In genomic region chr9:57074822-57075603, GRCm38 (mm10) we compare ENCODE assay signal across 7 mouse cellular contexts. TPM values are rescaled to one million over a fixed set of nuclear protein-coding genes. Genes with fewer than 3 reads are reported as not detected.
DNase-seq lines count a peak whose midpoint lies in the region; ATAC-seq and TF ChIP-seq lines count a peak whose summit lies in the region.

No protein-coding gene starts in this region.

- peak overlapping the region; percentile 21; the same call in 1 of the 2 replicates for H3K9ac ChIP-seq in hindbrain, postnatal 0 days (replicated peaks; ENCODE audit: low read length)
- H3K9ac ChIP-seq in midbrain, embryonic 12.5 days (replicated peaks), result peak overlapping the region; percentile 73

- peaks cover 21% of the 10 kb centered on the region for H3K4me1 ChIP-seq in hindbrain, postnatal 0 days (ENCODE audit: insufficient read depth, low read length)
- peaks cover 36% of the 10 kb centered on the region for H3K4me1 ChIP-seq in midbrain, embryonic 12.5 days
- H3K4me1 ChIP-seq in spleen, adult 2 months (ENCODE audit: control insufficient read depth, insufficient read depth, insufficient read length), result peaks cover 5% of the 10 kb centered on the region; the same call in 1 of the 2 replicates

- no peaks in the 10 kb centered on the region for H3K27me3 ChIP-seq in hindbrain, postnatal 0 days (ENCODE audit: insufficient read depth, low read length)
- H3K27me3 ChIP-seq in midbrain, embryonic 12.5 days, result no peaks in the 10 kb centered on the region
- no peaks in the 10 kb centered on the region for H3K27me3 ChIP-seq in spleen, adult 2 months (ENCODE audit: control insufficient read depth, insufficient read depth, low read length)

- no peak for ATAC-seq in hindbrain, postnatal 0 days
- ATAC-seq in midbrain, embryonic 12.5 days (ENCODE audit: low FRiP score, low read depth), result no peak

- H3K4me2 ChIP-seq in hindbrain, postnatal 0 days (ENCODE audit: low read depth, low read length), result peak overlapping the region; percentile 79
- H3K4me2 ChIP-seq in midbrain, embryonic 12.5 days (replicated peaks), result peak overlapping the region; percentile 93

- TF ChIP-seq POLR2A in spleen, adult 2 months (IDR thresholded peaks at IDR 0.05; ENCODE audit: low read depth, low read length), result no peak

- peak; percentile 63 to 67 for DNase-seq in adrenal gland, adult 18-20 months (ENCODE audit: low spot score in 2 of 2)
- peak; percentile 72 to 80 for DNase-seq in cerebellum, postnatal 25 days
- peak; percentile 80 for DNase-seq in gastrocnemius, adult 18-20 months (ENCODE audit: low spot score)
- DNase-seq in hindbrain, postnatal 0 days (ENCODE audit: low spot score), result peak; percentile 76
- DNase-seq in left cerebral cortex, postnatal 4 days, result peak; percentile 66
- peak; percentile 63 to 67 for DNase-seq in spleen, adult 2 months (ENCODE audit: low read depth in 1 of 2, low spot score in 2 of 2)

- TF ChIP-seq CTCF in hindbrain, postnatal 0 days (IDR thresholded peaks at IDR 0.05; ENCODE audit: low read depth), result no peak
- no peak for TF ChIP-seq CTCF in spleen, adult 2 months (IDR thresholded peaks at IDR 0.05; ENCODE audit: extremely low read depth, insufficient read depth, insufficient read length, insufficient replicate concordance)

- 6% methylated on average over 17 of the region's 17 CpGs for WGBS in hindbrain, postnatal 0 days
- 6% methylated on average over 17 of the region's 17 CpGs for WGBS in midbrain, embryonic 12.5 days
- 9% methylated on average over 17 of the region's 17 CpGs for WGBS in spleen, adult 2 months

- H3K9me3 ChIP-seq in hindbrain, postnatal 0 days (ENCODE audit: low read length), result no peaks in the 10 kb centered on the region
- H3K9me3 ChIP-seq in midbrain, embryonic 12.5 days, result no peaks in the 10 kb centered on the region

- intact Hi-C loops in left cerebral cortex, postnatal 4 days (cut with DNase I), result no loop called here

- peak overlapping the region; percentile 91 for H3K4me3 ChIP-seq in hindbrain, postnatal 0 days (ENCODE audit: low read length)
- H3K4me3 ChIP-seq in midbrain, embryonic 12.5 days, result peak overlapping the region; percentile 85
- peak overlapping the region; percentile 57 for H3K4me3 ChIP-seq in spleen, adult 2 months (ENCODE audit: extremely low read depth, insufficient read depth, insufficient read length)

- peak overlapping the region; percentile 88 for H3K27ac ChIP-seq in hindbrain, postnatal 0 days
- peak overlapping the region; percentile 91 for H3K27ac ChIP-seq in midbrain, embryonic 12.5 days (replicated peaks)
- H3K27ac ChIP-seq in spleen, adult 2 months (ENCODE audit: insufficient read depth, low read length), result peak overlapping the region; percentile 85

- H3K36me3 ChIP-seq in hindbrain, postnatal 0 days (ENCODE audit: insufficient read depth, low read length), result no peaks in the 10 kb centered on the region
- no peaks in the 10 kb centered on the region for H3K36me3 ChIP-seq in midbrain, embryonic 12.5 days
- no peaks in the 10 kb centered on the region for H3K36me3 ChIP-seq in spleen, adult 2 months (ENCODE audit: control insufficient read depth, insufficient read depth, low read length)

RNA-seq across cellular contexts. Expression of gene Sin3a, which starts 3.2 kb away (rescaled TPM):
- total RNA-seq in adrenal gland, adult 18-20 months (2021), result 10 to 100 TPM; 32.5 to 39.2 TPM
- total RNA-seq in gastrocnemius, adult 18-20 months (2021), result 10 to 100 TPM; 15.3 to 17.3 TPM
- total RNA-seq in hindbrain, postnatal 0 days (2014; rRNA removed), result 45.7 and 51.4 TPM in 2 replicates
- polyA plus RNA-seq in hindbrain, postnatal 0 days (2015; fragmentation: Nextera tagmentation; extraction: Ambion mirVana), result 13.8 and 16.4 TPM in 2 replicates
- total RNA-seq in left cerebral cortex, postnatal 4 days (2021), result 10 to 100 TPM; 42.4 to 45.8 TPM
- polyA plus RNA-seq in midbrain, embryonic 12.5 days (2016; fragmentation: Nextera tagmentation; extraction: Ambion mirVana), result 44.3 and 48.5 TPM in 2 replicates
- 83.3 and 98.2 TPM in 2 replicates for polyA plus RNA-seq in spleen, adult 2 months (2012; rRNA removed)

RNA-seq across cellular contexts. Expression of gene Man2c1, which starts 55.5 kb away (rescaled TPM):
- 100 to 1,000 TPM; 108 to 151 TPM for total RNA-seq in adrenal gland, adult 18-20 months (2021)
- total RNA-seq in gastrocnemius, adult 18-20 months (2021), result 10 to 100 TPM; 25.4 to 31.6 TPM
- 168 and 171 TPM in 2 replicates for total RNA-seq in hindbrain, postnatal 0 days (2014; rRNA removed)
- 70.8 and 75.5 TPM in 2 replicates for polyA plus RNA-seq in hindbrain, postnatal 0 days (2015; fragmentation: Nextera tagmentation; extraction: Ambion mirVana)
- total RNA-seq in left cerebral cortex, postnatal 4 days (2021), result 100 to 1,000 TPM; 190 to 207 TPM
- polyA plus RNA-seq in midbrain, embryonic 12.5 days (2016; fragmentation: Nextera tagmentation; extraction: Ambion mirVana), result 59.9 and 67.6 TPM in 2 replicates
- 170 and 183 TPM in 2 replicates for polyA plus RNA-seq in spleen, adult 2 months (2012; rRNA removed)
